Mouse (Mus musculus) thymus, postnatal 10 days (tissue): ENCODE measurements around the gene Gprin1.

Experiments
- DNase-seq, 2 experiments: peaks; one replicate each; pipeline ENCODE4 v3.0.0; 2021; ENCODE audit warnings: low spot score in 2 of 2

Gprin1 gene

DNA sequence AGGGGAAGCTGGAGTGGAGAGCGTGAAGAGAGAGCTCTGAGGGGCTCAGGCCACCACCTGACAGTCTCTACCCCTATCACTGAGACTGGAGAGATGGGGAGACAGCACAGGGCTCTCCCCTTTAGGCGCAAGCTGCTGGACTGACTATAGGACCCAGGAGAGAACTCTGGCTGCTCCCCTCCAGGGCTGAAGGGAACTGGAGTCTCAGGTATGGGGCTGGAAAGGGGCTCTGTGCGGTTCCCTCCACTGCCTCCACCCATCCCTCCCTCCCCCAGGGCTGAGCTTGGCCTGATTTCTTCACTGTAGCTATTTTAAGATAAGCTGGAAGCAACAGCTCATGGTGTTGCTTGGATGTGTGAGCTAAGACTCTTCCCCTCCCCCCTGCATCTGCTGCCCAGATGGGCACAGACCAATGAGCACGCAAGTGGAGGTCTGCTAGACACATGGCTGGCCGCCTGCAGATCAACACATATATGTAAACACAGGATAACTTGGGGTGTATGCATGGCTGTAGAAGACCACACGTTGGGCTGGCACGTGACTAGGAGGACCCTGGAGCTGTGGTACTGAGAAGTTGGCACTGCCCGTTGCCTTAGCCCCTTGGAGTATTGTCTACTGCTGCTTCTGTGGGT, 10.6 kb upstream of the Gprin1 start:
- no peak for DNase-seq

DNA sequence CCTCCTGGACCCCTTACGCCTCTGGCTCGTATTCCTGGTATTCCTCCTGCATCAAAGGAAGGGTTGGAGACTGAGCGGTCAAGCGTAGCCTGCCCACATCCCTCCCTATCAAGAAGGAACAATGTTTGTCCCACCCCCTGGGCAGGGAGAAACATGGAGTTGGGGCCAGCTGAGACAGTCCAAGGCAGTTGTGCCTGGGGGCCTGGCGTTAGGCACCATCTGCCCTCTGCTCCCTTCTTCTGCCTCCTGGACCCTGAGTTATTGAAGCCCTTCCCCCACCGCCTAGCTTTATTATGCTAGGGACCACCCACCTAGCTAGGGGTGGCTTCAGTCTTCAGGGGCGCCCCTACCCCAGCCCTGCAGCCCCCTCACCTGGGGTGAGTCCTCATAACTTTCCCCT, 9.8 kb upstream of the Gprin1 start:
- no peak for DNase-seq

DNA sequence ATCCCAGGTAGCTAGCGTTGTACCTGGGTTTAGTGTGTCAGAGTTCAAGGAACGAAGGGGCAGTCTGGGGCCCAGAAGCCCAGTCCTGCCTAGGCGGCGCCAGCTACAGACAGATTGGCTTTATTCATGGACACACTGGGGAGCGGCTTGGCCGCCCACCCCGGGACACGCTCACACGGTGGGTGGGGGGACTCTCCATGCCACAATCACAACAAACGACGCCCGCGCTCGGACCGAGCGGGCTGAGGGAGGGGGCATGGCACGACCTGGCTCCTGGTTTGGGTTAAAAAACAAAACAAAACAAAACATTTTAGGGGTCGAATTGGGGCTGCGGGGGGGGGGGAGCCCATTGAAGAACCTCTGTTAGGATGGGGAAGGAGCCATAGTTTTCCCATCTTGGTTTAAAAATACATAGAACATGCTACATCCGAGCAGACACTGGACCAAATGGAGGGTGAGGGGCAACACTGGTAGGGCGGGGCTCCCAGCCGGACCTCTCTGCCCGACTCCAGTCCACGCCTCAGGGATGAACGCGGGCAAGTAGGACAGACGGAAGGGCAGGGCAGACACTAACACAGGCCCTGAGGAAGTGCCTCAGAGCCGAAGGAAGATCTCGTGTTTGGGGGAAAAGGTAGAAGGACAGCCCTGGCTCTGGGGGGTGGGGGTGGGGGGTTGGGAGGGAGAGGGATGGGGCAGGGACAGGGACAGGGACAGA, 9.2 kb upstream of the Gprin1 start:
- DNase-seq, result no peak

DNA sequence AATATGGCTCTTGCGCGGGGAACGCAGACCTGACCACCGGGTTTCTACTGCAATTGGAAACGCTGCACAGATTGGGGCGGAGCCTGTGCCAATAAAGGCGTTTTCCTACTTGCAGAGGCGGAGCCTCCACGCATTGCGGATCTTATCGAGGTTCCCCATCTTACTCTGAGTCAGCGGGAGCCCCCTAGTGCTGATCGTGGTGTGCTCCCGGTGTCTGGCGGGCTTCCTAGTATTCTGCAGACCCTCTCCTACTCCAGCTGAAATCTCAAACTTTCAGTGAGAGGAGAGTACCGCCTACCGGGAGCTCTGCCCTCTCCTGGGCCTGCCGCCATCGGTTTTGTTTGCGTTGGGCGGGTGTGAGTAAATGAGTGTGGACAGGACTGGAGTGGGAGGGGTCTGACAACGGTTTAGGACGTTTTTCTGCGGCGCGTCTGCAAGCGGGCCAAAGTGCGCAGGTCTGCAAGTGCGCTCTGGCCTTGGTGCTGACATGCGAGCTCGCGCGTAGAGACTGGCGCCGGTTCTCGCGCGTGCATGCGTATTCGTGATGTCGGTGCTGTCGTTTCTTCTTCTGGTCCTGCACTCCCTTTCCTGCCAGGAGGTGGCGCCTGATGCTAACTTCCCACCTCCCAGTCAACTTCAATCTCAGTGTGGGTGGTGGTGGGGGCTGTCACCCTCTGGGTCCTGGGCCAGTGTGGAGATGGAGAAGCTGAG, 8.5 kb upstream of the Gprin1 start:
- DNase-seq, result peak in 1 of 2 experiments; percentile 35

DNA sequence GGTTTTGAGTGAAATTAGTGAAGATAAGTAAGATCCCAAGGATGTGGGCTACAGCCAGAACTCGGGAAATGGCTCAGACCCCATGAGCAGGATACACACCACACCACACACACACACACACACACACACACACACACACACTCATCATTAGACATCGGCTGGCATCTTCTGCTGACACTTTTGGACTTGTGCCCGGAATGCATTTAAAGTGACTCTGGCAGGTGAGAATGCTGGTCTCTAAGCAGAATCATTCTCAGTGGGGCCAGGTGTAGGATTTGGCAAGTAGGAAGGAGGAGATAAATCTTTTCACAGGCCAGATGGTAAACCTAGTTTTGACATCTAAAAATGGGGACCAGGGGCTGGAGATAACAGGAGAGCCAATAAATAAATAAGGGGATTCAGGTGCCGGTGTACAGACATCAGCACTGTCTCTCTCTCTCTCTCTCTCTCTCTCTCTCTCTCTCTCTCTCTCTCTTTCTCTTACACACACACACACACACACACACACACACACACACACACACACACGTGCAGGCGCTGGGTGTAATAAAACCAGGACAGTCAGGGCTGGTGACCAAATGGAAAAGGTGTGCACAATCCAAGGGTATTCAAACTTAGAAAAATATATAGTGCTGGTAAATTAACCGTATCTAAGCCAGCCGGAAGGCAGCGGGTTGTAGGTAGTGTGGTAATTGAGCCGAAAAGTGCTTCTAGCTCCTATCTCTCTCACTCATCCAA, 7.6 kb upstream of the Gprin1 start:
- DNase-seq, result no peak

DNA sequence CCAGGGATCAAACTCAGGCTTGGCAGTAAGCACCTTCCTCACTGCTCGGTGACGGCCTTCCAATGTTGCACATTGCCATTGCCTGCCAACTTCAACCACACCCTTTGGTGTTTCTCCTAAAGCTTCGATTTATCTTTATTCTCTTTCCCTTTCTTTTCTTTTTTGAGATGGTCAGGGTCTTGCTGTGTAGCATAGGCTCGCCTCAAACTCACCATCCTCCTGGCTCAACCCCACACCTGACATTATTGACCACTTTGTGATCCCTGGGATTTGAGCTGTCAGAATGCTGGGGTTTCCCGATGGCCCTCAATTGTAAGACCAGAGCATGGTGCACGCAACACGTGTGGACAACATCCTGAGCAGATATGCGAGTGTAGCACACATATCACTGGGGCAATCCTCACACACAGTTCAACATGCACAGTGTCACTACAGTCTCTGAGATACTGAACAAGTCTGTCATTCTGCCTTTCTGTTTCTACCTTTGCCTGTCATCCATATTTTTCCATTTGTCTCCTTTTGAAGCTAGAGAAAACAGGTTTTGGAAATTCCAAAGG, 6.6 kb upstream of the Gprin1 start:
- no peak for DNase-seq

DNA sequence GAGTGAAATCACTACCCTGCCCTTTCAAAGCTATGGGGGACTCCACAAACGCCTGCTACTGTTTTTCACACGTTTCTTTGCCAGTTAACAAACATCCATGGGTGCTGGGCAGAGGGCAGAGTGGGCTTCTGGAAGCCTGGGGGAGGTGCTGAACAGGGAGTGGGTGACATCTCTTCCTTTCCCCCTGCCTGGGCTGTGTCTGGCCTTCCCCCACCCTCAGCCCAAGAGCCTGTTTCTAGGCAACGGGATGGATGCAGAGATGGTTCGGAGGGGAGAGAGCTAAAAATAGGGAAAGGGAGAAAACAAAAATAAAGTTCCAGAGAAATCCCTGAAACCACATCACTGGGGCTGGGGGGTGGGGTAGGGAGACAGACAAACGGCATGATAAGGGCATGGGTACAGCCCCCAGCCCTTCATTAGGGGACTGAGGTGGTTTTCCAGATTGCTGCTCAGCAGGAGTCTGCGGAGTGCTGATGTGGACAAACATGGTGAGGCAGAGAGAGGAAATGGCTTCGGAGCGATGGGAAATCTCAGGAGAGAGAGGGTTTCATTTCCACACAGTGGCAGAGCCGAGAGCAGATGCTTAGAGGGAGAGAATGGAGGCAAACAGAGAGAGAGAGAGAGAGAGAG, 5.6 kb upstream of the Gprin1 start:
- no peak for DNase-seq

DNA sequence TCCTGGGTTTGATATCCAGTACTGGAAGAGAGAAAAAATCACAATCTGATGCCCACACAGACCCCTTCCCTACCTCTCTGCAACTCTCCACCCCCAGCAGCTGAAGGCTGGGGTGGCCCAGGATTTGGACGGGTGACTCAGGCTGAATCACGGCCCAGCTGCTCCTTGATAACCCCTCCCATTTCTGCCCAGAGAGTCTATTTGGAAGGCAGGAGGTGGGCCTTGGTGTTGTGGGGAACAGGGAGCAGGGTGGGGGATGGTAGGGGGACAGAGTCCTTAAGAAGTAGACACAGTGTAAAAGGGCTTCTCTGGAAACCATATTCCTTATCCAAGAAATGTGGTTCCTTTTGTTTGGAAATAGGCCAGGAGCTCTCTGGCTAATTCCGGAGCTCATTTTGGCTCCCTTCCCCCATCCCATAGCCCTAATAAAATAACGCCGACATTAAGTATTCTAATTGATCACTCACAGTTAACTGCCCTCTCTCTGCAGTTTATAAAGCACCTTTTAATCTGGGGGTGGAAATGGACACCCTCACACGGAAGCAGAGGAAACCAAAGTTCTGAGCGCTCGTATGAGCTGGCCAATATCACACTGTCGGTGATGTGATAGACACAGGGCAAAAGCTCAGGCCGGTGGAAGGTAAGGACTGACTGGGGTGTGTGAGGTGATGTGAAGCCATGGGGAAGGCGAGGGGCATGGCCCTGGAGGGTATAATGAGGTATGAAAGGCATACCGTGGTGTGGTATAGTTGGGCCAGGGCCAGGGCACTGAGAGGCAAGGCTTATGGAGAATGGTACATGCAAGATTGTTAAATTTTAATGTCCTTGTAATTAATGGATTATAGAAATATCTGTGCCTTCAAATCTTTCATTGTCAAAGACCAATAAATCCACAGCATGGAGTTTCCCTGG, 4.8 kb upstream of the Gprin1 start:
- no peak for DNase-seq

DNA sequence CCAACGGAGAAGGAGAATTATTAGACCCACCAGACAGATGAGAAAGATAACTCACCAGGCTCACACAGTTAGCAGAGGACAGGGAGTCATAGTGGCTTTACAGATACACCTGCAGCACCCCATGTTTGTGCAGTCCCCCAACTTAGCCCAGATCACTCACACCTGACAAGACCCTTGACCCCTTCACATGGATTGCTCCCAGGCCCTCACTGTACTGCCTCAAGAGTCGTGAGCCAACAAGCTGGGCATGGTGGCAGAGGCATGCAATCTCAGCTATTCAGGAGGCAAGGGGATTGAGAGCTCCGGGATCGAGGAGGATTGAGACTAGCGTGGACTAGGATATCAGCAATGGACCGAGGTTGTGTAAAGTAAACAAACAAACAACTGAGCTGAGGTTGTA, 4.1 kb upstream of the Gprin1 start:
- DNase-seq, result no peak

DNA sequence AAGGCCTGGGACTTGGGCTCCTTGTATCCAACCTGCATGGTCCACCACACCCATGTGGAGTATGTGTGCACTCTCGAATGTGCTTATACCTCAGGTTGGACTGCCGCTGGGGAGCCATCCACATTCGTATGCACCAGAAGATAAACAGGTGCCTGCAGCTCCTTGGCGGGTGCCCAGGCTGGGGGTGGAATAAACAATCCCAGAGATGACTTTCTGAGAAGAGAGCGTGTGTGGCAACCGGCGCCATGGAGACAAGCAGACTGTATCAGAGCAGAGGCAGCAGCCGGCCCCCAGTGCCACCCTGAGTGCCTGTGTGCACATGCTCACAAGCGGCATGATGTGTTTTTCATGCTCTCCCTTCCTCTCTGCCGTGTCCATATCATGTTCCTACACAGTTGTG, 3.0 kb upstream of the Gprin1 start:
- no peak for DNase-seq

DNA sequence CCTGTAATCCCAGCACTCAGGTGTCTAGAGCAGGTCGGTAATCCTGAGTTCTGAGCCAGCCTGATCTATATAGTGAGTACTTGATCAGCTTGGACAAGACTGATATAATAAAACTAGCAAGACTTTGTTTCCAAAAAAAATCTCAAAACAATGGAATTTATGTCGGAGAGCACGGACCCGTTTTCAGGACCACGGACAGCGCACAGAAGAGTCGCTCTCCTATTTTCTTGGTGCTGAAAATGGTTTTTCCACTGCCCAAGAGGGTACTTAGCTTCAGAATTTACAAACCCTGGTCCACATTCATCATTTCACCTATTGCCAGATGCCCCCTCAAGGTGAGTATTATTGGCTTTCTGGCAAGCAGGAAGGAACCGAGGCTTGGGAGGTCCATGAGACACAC, 1.0 kb upstream of the Gprin1 start:
- peak in 1 of 2 experiments; percentile 32 for DNase-seq

DNA sequence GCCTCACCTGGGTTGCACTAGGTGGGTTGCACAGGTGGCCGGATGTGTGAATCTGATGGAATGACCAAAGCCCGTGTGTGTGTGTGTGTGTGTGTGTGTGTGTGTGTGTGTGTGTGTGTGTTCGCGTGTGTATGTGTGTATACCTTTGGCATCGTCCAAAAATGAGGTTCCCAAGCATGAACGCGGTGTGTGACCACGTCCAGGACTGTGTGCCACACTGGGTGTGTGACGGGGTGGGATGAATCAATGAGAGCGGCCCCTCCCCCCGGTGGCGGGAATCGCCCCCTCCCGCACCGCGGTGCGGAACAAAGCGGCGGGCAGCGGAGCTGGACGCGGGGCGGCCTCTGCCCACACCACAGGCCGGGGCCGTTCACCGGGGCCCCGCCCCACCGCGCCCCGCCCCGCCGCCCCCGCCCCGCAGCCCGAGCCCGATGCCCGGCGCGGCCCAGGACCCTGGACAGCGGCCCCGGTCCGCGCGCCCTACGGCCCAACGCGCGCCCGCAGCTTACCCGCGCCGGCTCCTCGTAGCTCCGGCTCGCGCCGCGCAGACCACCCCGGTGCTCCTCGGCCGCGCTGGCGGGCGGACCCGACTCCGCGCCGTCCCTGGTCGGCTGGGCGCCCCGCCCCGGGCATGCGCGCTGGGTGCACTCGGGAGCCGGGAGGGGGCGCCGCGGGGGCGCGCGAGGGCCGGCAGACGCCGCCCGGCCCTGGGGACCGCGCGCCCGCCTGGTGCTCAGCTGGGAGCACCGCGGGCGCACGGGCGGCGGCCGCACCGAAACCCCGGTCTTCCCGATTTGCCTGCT, 412 bp downstream of the Gprin1 start:
- DNase-seq, result no peak

DNA sequence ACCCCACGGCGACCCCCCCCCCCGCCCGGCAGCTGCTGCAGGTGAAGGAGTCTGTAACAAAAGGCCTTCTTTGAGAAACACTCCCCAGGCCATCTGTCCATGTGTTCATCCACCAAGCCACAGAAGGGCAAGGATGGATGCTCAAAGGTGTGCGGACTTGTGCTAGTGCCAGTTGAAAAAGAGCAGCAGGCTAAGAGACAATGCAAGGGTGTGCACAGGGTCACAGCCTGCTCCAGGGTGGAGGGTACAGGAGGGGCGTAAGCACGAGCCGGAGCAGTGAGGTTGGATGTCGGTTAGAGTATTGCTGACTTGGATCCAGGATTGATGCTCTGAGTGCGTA, 983 bp downstream of the Gprin1 start:
- no peak for DNase-seq

DNA sequence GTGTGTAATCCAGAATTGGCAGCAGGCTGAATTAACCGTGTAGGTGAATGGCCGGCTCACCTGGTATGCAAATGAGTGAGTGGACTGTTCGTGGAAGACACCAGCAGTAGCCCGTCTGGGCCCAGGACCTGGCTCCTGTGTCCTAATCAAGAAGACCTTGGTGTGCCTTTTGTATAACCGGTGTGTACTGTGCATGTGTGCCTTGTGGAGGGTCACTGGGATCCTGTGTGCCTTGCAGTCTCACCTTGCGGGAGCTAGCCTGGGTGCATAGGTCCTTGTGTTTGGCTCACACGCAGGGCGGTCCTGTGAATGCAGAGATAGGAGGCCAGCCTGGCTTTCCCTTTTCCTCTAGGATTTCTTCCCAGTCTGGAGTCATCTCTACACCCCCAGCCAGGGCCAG, 1.5 kb downstream of the Gprin1 start:
- DNase-seq, result no peak

DNA sequence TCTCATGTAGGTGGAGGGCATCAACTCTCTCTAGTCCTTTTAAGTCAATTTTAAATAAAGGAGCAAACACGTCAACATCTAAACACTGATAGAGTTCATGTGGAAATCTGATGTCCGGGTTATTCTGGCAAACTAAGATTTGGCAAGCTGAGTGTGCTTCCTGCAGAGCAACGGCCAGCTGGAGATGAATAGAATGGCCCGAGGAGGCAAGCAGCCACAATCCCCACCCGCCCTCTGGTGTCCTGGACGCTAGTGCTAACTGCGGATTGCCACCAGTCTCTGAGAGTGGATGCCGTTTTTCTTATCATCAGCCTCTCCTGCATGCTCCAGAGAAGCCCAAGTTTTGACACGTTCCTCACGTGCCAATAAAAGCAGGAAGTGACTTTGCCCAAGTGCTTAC, 2.8 kb downstream of the Gprin1 start:
- no peak for DNase-seq

DNA sequence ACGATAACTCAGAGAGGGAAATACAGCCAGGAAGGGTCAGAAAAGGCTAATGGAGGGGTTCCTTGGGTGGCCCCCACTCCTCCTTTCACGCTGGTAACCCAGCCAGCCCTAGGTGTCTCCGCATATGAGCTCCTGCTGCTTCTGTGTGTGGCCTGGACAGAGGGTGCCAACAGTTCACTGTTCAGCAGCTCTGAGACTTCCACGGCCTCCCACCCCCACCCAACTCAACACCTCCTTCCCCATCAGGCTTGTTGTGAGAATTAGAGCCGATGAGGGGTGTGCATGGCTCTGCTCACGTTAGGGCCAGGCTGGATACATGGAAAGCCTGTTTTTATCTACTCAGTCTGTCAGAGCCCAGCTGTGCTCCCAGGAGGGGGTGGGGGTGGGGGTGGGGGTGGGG, 3.6 kb downstream of the Gprin1 start:
- DNase-seq, result no peak

DNA sequence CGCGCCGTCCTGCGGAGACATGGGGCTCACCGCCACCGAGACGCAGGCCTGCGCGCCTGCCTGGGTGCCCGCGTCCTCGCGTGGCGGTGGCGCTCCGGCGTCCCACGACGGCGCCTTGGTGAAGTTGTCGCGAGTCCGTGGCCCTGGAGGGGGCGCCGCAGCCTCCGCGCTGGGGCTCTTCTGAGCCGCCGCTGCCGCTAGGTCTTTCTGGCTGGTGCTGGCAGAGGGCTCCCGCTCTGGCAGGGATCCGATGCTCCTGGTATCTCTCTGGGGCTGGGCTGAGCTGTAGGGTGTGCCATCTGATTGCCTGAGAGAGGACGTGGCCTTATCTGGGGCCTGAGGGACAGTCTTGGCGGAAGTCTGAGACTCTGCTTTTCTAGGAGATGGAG, 11.5 kb downstream of the Gprin1 start:
- DNase-seq, result no peak

DNA sequence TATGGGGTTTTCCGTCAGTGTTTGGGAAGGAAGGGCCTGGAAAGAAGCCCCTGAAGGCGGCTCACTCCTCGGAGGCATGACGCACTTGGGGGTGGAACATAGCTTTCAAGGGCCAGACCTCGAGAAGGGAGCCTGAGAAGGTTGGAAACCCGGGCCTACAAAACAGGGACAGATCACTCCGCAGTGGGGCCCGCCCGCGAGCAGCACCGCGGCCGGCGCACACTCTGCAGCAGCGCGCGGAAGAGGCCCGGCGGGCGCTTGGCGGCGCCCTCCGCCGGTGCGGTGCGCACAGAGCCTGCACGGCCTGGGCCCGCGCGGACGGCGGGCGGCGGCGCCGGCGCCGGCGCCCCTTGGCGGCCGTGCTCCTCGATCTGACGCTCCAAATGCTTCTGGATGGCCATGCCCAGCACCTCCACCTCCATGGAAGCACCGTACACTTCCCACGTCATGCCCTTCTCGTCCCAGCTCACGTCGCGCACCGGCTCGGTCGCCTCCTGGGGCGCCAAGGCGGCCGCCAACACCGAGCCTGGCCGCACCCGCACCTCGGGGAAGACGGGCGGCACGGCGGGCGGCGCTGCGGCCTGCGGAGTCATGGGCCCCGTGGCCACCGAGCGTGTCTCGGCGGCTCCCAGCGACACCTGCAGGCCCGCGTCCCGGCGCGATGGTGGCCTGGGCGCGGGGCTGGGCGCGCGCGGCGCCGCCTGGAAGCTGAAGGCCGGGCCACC, 12.0 kb downstream of the Gprin1 start:
- no peak for DNase-seq

DNA sequence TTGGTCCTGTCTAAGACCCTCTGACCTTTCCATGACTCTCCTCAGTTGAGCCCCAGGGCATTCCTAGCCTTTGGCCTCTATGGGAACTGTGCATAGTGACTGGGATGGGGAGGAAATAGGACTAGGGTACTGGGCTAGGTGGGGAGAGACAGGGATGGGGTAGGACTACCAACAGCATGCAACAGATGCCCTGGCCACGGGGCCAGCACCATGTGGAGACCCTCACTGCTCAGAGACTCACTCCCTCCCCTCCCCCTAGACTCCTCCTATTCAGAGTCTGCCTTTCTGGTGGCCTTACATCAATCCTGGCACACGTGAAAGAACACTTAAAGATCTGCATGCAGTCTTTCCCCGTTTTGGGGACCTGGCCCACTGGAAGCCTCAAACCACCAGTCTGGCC, 12.7 kb downstream of the Gprin1 start:
- DNase-seq, result no peak
